Mouse (Mus musculus) heart, adult 2 months (tissue): ENCODE results near the gene Lcor. TPM values are rescaled to one million over a fixed set of nuclear protein-coding genes. Genes with fewer than 3 reads are reported as not detected.

ENCODE experiments used
- DNase-seq, 2 experiments: peaks; one replicate each; pipeline ENCODE4 v3.0.0; 2021
- H3K27ac ChIP-seq: fragments of 200-600 bp; 2 replicates; pipeline ENCODE4 v1.8.1; 2022
- H3K27me3 ChIP-seq: fragments of 200-500 bp; 2 replicates; pipeline ENCODE4 v1.6.1; 2012; ENCODE audit warnings: mild to moderate bottlenecking, low read length, inconsistent platforms, mixed read lengths; ENCODE audit not compliant: control insufficient read depth, insufficient read depth
- H3K36me3 ChIP-seq: fragments of 200-500 bp; 2 replicates; pipeline ENCODE4 v1.6.1; 2012; ENCODE audit warnings: low read length, inconsistent platforms; ENCODE audit not compliant: control insufficient read depth, insufficient read depth
- H3K4me1 ChIP-seq: fragments of 200-500 bp; 2 replicates; pipeline ENCODE4 v1.6.1; 2011; ENCODE audit warnings: low read length; ENCODE audit not compliant: control insufficient read depth, insufficient read depth
- H3K4me3 ChIP-seq: fragments of 200-600 bp; 2 replicates; pipeline ENCODE4 v1.8.1; 2022
- H3K79me2 ChIP-seq: fragments of 200-500 bp; replicated peaks from 2 replicates; pipeline ENCODE4 v1.6.1; 2012; ENCODE audit warnings: mild to moderate bottlenecking, inconsistent platforms, low read length, moderate library complexity, mixed read lengths; ENCODE audit not compliant: control insufficient read depth, insufficient read depth
- H3K9ac ChIP-seq: fragments of 200-500 bp; 2 replicates; pipeline ENCODE4 v1.6.1; 2012; ENCODE audit warnings: low read depth, mild to moderate bottlenecking, control low read depth, inconsistent platforms, low read length, mixed read lengths
- CTCF ChIP-seq: fragments of 200-600 bp; IDR thresholded peaks from 2 replicates; pipeline ENCODE4 v1.8.1; 2022; ENCODE audit warnings: antibody characterized with exemption, mild to moderate bottlenecking, moderate library complexity
- EP300 ChIP-seq: fragments of 200-500 bp; IDR thresholded peaks from 2 replicates; pipeline ENCODE4 v1.6.1; 2011; ENCODE audit warnings: low read depth, low read length, control low read depth; ENCODE audit not compliant: insufficient read depth
- POLR2A ChIP-seq: fragments of 200-500 bp; IDR thresholded peaks from 2 replicates; pipeline ENCODE4 v1.6.1; 2011; ENCODE audit warnings: mild to moderate bottlenecking, low read depth, low read length, control low read depth; ENCODE audit not compliant: insufficient read depth
- WGBS: fragments of 180-500 bp; shearing (Covaris S2); methylation state at CpG from one replicate; pipeline ENCODE4 v1.1.7; 2018; 5-methylcytosine and 5-hydroxymethylcytosine counted together
- intact Hi-C: fragments of 180-260 bp; cut with DNase I; formaldehyde crosslinking; loops from one replicate; pipeline ENCODE4 v1.15.1; 2025
- polyA plus RNA-seq: library from polyadenylated mRNA; depleted of rRNA; stranded (reverse); fragments of >200 nt; gene quantifications from 2 replicates; pipeline ENCODE4 v1.2.3, GENCODE M21; 2012
- total RNA-seq, 2 experiments: library from RNA; stranded (reverse); gene quantifications; 2 replicates each; pipeline ENCODE4 v1.2.3; 2021

The Lcor gene
- total and polyA plus RNA-seq, 3 experiments: 1.7 to 12.8 (median 12.2) TPM

DNA sequence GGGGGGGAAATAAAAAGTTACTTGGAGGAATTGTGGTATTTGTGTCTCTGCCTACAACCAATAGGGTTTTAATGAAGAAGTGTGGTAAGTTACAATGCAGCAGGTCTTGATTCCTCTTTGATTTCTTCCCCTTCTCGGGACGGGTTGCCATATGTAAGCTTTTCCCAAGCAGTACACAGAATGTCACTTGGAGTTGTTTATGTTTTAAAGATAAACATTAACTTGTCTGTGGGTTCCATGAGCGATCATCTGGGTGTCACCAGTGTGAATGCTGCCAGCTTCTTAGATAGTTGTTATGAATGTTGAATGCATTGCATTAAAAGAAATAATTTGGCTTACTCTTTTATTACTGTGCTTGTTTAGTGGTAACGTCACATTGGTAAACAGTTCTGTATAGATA, 75.1 kb downstream of the Lcor start:
- 84% methylated on average over 4 of the region's 4 CpGs for WGBS
- no peak overlapping the region for H3K9ac ChIP-seq
- H3K4me3 ChIP-seq: no peak overlapping the region
- H3K27me3 ChIP-seq: no peaks in the 10 kb centered on the region
- 0 out of 2 replicates have a peak, but pooled peaks cover under 1% of the 10 kb centered on the region for H3K79me2 ChIP-seq
- no peak overlapping the region for H3K27ac ChIP-seq
- DNase-seq: no peak
- H3K36me3 ChIP-seq: peaks cover 10% of the 10 kb centered on the region; the same call in 1 of the 2 replicates
- no peaks in the 10 kb centered on the region; the same call in 1 of the 2 replicates for H3K4me1 ChIP-seq
- intact Hi-C loops: no loop called here
- TF ChIP-seq CTCF (no peak), EP300 (no peak), POLR2A (no peak)

DNA sequence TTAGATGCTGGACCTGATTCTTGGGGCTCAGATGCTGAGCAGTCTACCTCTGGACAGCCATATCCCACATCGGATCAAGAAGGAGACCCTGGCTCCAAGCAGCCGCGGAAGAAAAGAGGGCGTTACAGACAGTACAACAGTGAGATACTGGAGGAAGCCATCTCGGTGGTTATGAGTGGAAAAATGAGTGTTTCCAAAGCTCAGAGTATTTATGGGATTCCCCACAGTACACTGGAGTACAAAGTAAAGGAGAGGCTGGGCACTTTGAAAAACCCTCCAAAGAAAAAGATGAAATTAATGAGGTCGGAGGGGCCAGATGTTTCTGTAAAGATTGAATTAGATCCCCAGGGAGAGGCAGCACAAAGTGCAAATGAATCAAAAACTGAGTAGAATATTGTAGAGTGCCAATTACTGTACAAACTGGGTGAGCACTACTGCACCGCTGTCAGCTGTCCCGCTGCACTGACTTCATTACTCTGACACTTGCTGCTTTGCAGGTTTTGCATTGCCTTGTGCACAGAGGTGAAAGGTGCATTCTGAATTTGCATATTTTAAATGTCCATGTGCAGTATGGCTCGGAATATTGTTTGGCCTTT, 76.6 kb downstream of the Lcor start:
- no peak overlapping the region for H3K27ac ChIP-seq
- DNase-seq: no peak
- no peak overlapping the region for H3K9ac ChIP-seq
- 84% methylated on average over 9 of the region's 9 CpGs for WGBS
- no peaks in the 10 kb centered on the region for H3K27me3 ChIP-seq
- H3K4me1 ChIP-seq: no peaks in the 10 kb centered on the region
- peaks cover 10% of the 10 kb centered on the region; the same call in 1 of the 2 replicates for H3K36me3 ChIP-seq
- intact Hi-C loops: no loop called here
- H3K79me2 ChIP-seq: no peaks in the 10 kb centered on the region
- no peak overlapping the region for H3K4me3 ChIP-seq
- TF ChIP-seq POLR2A: no peak
- TF ChIP-seq EP300: no peak
- no peak for TF ChIP-seq CTCF

DNA sequence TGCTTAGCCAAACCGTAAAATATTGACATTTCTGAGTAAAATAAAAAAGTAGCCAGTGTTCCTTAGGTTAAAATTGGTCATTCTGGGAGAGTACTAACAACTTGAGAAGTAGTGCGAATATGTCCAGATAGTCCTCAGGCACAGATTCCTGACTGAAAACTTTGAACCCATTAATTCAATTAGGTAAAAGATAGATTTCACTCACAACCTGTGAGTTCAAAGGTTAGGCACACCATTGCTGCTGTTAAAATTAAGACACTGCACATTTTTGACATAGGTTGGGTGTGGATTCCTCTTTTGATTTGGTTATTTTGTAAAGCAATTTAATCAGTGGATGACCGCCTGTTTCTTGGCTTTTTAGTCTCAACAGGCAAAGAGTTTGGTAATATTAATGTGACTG, 78.4 kb downstream of the Lcor start:
- H3K79me2 ChIP-seq: no peaks in the 10 kb centered on the region
- no peak overlapping the region for H3K27ac ChIP-seq
- no peaks in the 10 kb centered on the region for H3K4me1 ChIP-seq
- no peaks in the 10 kb centered on the region for H3K27me3 ChIP-seq
- no peak for DNase-seq
- no peak overlapping the region for H3K9ac ChIP-seq
- intact Hi-C loops: no loop called here
- no peak overlapping the region for H3K4me3 ChIP-seq
- peaks cover 5% of the 10 kb centered on the region; the same call in 1 of the 2 replicates for H3K36me3 ChIP-seq
- 95% methylated on average over 3 of the region's 3 CpGs for WGBS
- no peak for TF ChIP-seq POLR2A

DNA sequence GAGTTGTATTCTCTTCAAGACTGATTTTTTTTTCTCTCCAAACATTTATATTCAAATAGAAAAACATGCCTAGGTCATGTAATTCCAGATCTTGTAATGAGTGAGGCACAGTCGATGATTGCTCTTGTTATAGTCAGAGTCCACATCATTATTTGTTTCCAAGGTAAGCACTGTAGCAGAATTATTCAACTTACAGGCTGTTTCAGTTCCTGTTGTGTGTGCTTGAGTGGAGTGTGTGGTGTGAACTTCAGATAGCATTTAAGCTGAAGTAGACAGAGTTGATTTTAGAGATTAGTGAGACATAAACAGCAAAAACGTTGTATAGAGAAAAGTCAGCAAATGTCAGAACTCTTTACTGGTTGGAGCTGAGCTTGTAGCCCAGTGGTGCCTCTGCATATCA, 86.4 kb downstream of the Lcor start:
- Histone ChIP-seq H3K27me3 (no peaks in the 10 kb centered on the region), H3K36me3 (no peaks in the 10 kb centered on the region), H3K9ac (no peak overlapping the region), H3K79me2 (no peaks in the 10 kb centered on the region), H3K27ac (no peak overlapping the region), H3K4me3 (no peak overlapping the region), H3K4me1 (no peaks in the 10 kb centered on the region)
- WGBS: 52% methylated on average over 2 of the region's 2 CpGs
- TF ChIP-seq EP300 (no peak), CTCF (no peak), POLR2A (no peak)
- intact Hi-C loops: no loop called here
- no peak for DNase-seq

DNA sequence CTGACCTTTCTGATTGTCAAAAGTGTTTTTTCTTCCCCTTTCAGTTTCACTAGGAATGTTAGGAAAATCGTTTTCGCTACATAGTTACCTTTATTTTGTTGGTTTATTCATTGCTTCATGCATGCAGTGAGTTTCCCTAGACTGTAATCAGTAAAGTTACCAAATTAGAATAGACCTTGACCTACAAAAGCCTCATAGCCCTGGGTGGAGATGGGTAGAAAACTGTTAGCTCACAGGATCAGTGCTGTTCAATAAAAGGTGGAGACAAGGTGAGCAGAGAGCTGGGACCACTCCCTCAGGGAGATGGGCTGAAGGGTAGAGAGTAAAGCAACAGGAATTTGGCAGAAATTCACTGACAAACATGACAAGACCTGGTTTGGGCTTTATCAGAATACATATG, 91.3 kb downstream of the Lcor start:
- Histone ChIP-seq H3K27me3 (no peaks in the 10 kb centered on the region), H3K36me3 (no peaks in the 10 kb centered on the region), H3K27ac (no peak overlapping the region), H3K9ac (no peak overlapping the region), H3K4me1 (no peaks in the 10 kb centered on the region), H3K79me2 (no peaks in the 10 kb centered on the region; the same call in 1 of the 2 replicates), H3K4me3 (no peak overlapping the region)
- WGBS: 86% methylated on average over 2 of the region's 2 CpGs
- no peak for DNase-seq
- intact Hi-C loops: no loop called here
- TF ChIP-seq EP300 (no peak), POLR2A (no peak), CTCF (no peak)

DNA sequence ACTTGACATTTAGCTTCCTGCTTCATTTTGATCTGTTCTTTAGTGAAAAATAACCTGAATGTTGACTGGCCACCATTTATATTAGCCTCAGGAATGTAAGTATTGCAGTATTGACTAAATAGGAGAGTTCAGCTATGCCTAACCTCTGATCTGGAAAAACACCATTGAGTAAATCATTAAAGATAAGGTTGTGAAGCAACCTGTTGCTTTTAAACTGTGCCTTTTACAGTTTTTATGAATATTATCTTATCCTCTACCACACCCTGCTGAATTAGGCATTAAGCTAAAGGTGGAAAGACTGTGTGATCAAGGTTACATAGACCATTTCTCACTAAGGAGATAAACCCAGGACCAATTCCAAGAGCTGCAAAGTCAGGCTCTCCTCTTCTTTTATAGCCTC, 95.1 kb downstream of the Lcor start:
- no peak overlapping the region for H3K9ac ChIP-seq
- H3K27me3 ChIP-seq: no peaks in the 10 kb centered on the region
- H3K79me2 ChIP-seq: no peaks in the 10 kb centered on the region; the same call in 1 of the 2 replicates
- H3K36me3 ChIP-seq: no peaks in the 10 kb centered on the region
- no peak for DNase-seq
- H3K27ac ChIP-seq: no peak overlapping the region
- intact Hi-C loops: no loop called here
- TF ChIP-seq POLR2A (no peak), EP300 (no peak), CTCF (no peak)
- H3K4me3 ChIP-seq: no peak overlapping the region
- H3K4me1 ChIP-seq: no peaks in the 10 kb centered on the region
